Mouse (Mus musculus) brain, adult 10 weeks (tissue): ENCODE results near the gene Ccdc114. TPM values are rescaled to one million over a fixed set of nuclear protein-coding genes. Genes with fewer than 3 reads are reported as not detected.

ENCODE experiments used
- polyA plus RNA-seq: library from polyadenylated mRNA; stranded (reverse); fragments of 350-450 nt; fragmentation: Illumina TruSeq; extraction: RNeasy Lipid Tissue Mini Kit (QIAGEN cat#74804); gene quantifications from one replicate; pipeline ENCODE4 v1.2.3, GENCODE M21; 2015; ENCODE audit warnings: low read depth, low replicate concordance

Gene Ccdc114
- polyA plus RNA-seq = 2.9 TPM

DNA sequence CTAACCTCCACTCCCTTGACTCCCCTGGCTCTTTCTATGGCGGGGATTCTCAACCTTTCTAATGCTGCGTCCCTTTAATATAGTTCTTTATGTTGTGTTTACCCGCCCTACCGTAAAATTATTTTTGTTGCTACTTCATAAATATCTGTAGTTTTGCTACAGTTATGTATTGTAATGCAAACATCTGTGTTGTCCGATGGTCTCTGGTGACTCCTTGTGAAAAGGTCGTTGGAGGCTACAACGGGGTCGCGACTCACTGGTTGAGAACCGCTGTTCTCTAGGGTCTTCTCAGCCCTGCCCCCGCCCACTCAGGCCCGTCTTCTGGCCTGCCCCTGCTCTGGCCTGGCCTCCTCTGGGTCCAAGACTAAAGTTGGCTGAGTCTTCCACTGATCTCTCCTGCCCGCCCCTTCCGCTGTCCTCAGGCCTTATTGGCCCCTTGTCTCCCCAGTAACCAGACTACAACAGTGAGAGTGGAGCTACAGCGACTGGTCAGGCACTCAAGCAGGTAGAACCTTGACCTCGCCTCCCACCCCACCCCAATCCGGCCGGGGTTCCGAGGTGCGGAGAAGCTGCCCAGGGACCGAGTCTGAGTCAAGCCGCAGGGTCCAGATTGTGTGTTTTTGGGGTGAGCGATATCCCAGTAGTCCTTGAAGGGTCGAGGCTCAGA, at the start of gene Ccdc114:
Gene Ccdc114 (plus strand): TSS at position 311 of the 667 bp plus-strand sequence.

DNA sequence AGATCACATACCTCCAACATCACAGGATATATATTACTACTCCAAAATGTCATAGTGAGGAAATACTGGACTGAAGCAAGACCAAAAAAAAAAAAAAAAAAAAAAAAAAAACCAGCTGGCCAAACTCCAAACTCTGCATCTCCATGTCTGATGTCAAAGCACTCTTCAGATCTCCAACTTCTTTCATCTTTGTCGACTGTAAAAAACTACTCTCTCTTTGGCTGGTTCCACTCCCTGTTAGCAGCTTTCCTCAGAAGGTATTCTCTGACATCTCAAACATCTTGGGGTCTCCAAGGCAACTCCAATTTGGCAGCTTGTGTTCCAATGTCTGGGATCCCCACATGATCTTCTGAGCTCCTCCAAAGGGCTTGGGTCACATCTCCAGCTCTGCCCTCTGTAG, 45.6 kb upstream of the Ccdc114 start, which contains the start of gene Grin2d:
Gene Grin2d (minus strand): TSS at position 101 of the 400 bp plus-strand sequence.

DNA sequence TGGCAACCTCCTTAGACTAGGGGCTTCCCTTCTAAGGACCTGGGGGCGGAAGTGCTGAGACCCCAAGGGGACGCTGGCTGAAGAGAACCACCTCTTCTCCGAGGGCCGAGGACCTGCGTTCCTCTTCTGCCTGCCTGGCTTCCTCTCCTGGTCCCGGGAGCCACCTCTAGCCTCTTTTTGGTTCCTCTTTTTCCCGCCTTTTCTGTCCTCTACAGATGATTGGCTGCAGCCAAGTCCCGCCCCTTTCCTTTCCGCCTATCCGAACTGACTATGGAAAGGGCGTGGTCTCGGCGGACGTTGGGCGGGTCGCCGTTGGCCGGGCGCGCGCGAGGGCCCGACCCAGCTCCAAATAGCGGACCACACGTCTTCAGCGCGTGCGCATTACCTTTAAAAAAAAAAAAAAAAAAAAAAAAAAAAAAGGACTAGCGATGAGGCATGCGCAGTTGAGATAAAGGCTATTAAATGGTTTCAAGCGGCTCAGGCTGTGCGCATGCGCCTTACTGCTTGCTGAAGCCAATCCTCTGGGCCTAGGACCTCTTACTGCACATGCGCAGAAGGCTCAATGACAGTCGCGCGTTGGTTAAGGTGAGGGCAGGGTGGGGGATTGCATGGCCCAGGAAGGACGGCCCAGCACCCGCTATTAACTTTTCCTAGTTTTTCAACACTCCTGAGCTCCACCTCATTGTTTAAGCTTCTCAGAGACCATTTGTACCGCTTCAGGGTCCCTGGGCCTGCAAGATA, 27.2 kb upstream of the Ccdc114 start, which contains the start of the genes Syngr4 and Tmem143:
Gene Syngr4 (minus strand): TSS at position 198 of the 741 bp plus-strand sequence.
Gene Tmem143 (plus strand): TSS at position 425 of the 741 bp plus-strand sequence.

GRCm38 (mm10) chr7:45921242-45921621, 2.6 kb upstream of the Ccdc114 start, which contains the start of gene Emp3:
TSS of gene Emp3 (minus strand) at chr7:45921404.

Other genes starting within 250 kb of the Ccdc114 start
- 5.4 TPM for gene Ntn5, start 240.1 kb upstream of the Ccdc114 start, polyA plus RNA-seq
- 1.1 TPM for gene Sec1, start 229.7 kb upstream of the Ccdc114 start, polyA plus RNA-seq
- gene Car11, start 224.2 kb upstream of the Ccdc114 start, polyA plus RNA-seq = 234 TPM
- gene Dbp, start 219.0 kb upstream of the Ccdc114 start, polyA plus RNA-seq = 80.7 TPM
- 458 TPM for gene Rpl18, start 208.6 kb upstream of the Ccdc114 start, polyA plus RNA-seq
- gene Sphk2, start 206.1 kb upstream of the Ccdc114 start, polyA plus RNA-seq = 18.2 TPM
- not detected for gene Fam83e, start 202.9 kb upstream of the Ccdc114 start, polyA plus RNA-seq
- not detected for gene Spaca4, start 198.3 kb upstream of the Ccdc114 start, polyA plus RNA-seq
- gene Lmtk3, start 140.3 kb upstream of the Ccdc114 start, polyA plus RNA-seq = 101 TPM
- gene Sult2b1, start 139.4 kb upstream of the Ccdc114 start, polyA plus RNA-seq = 17.1 TPM
- gene Cyth2, start 109.5 kb upstream of the Ccdc114 start, polyA plus RNA-seq = 173 TPM
- 2.9 TPM for gene Kcnj14, start 99.3 kb upstream of the Ccdc114 start, polyA plus RNA-seq
- 15.6 TPM for gene Grwd1, start 93.1 kb upstream of the Ccdc114 start, polyA plus RNA-seq
- 88.2 TPM for gene Kdelr1, start 51.3 kb upstream of the Ccdc114 start, polyA plus RNA-seq
- 7.3 TPM for gene Grin2d, start 45.7 kb upstream of the Ccdc114 start, polyA plus RNA-seq
- not detected for gene Syngr4, start 27.4 kb upstream of the Ccdc114 start, polyA plus RNA-seq
- gene Tmem143, start 27.1 kb upstream of the Ccdc114 start, polyA plus RNA-seq = 23.1 TPM
- gene Emp3, start 2.7 kb upstream of the Ccdc114 start, polyA plus RNA-seq = 3.6 TPM
- gene Abcc6, start 106.2 kb downstream of the Ccdc114 start, polyA plus RNA-seq = 1.2 TPM
- 68.6 TPM for gene Nomo1, start 109.6 kb downstream of the Ccdc114 start, polyA plus RNA-seq
- 34.7 TPM for gene Kcnj11, start 176.7 kb downstream of the Ccdc114 start, polyA plus RNA-seq